Mouse (Mus musculus) ovary, postnatal 14 days (tissue): ENCODE results near the gene Obp2b.
"Not testable (repeated sequence)": the region's sequence is repeated elsewhere in the genome, so short reads cannot be mapped to it uniquely, and the experiment has no call there.

Experiments
- DNase-seq: peaks from one replicate; pipeline ENCODE4 v3.0.0; 2022; ENCODE audit warnings: low spot score

Gene Obp2b

GRCm38 (mm10) chr2:25736709-25737108, at the start of gene Obp2b:
Gene Obp2b, plus strand, starts transcription at chr2:25737009.
- DNase-seq = not testable (repeated sequence)

- peak; percentile 69 for DNase-seq
These were observed 42.2 kb upstream of the Obp2b start for GRCm38 (mm10) chr2:25694605-25695004.

GRCm38 (mm10) chr2:25696951-25697350, 39.9 kb upstream of the Obp2b start:
- no peak for DNase-seq

- DNase-seq = no peak
These were observed 38.1 kb upstream of the Obp2b start for GRCm38 (mm10) chr2:25698696-25699095.

- not testable (repeated sequence) for DNase-seq
These were observed 37.1 kb upstream of the Obp2b start, which contains the start of gene Obp2a for GRCm38 (mm10) chr2:25699743-25700142. Gene Obp2a, plus strand, starts transcription at chr2:25700043.

GRCm38 (mm10) chr2:25701001-25701400, 35.8 kb upstream of the Obp2b start:
- DNase-seq = no peak

GRCm38 (mm10) chr2:25703706-25704105, 33.1 kb upstream of the Obp2b start:
- no peak for DNase-seq

GRCm38 (mm10) chr2:25706643-25707481, 29.9 kb upstream of the Obp2b start, which contains the start of gene Bmyc:
Gene Bmyc, plus strand, starts transcription at chr2:25706739.
- peak; percentile 63 for DNase-seq

- peak; percentile 27 for DNase-seq
These were observed 28.7 kb upstream of the Obp2b start for GRCm38 (mm10) chr2:25708121-25708520.

- not testable (repeated sequence) for DNase-seq
These were observed 27.8 kb upstream of the Obp2b start for GRCm38 (mm10) chr2:25709056-25709455.

- not testable (repeated sequence) for DNase-seq
These were observed 27.0 kb upstream of the Obp2b start for GRCm38 (mm10) chr2:25709791-25710190.

GRCm38 (mm10) chr2:25711641-25712040, 25.2 kb upstream of the Obp2b start:
- not testable (repeated sequence) for DNase-seq

- no peak for DNase-seq
These were observed 19.6 kb upstream of the Obp2b start for GRCm38 (mm10) chr2:25717222-25717621.

- no peak for DNase-seq
These were observed 3.4 kb upstream of the Obp2b start for GRCm38 (mm10) chr2:25733199-25733930.

GRCm38 (mm10) chr2:25741671-25742070, 4.9 kb downstream of the Obp2b start:
- DNase-seq = no peak

GRCm38 (mm10) chr2:25754201-25754600, 17.4 kb downstream of the Obp2b start:
- no peak for DNase-seq

- DNase-seq = no peak
These were observed 21.3 kb downstream of the Obp2b start for GRCm38 (mm10) chr2:25758064-25758625.

GRCm38 (mm10) chr2:25765269-25765668, 28.5 kb downstream of the Obp2b start, which contains the start of gene Lcn3:
Gene Lcn3, plus strand, starts transcription at chr2:25765569.
- DNase-seq = no peak

- DNase-seq = no peak
These were observed 31.0 kb downstream of the Obp2b start for GRCm38 (mm10) chr2:25767764-25768163.

GRCm38 (mm10) chr2:25773507-25773906, 36.7 kb downstream of the Obp2b start:
- no peak for DNase-seq

GRCm38 (mm10) chr2:25774640-25775039, 37.8 kb downstream of the Obp2b start:
- no peak for DNase-seq

- no peak for DNase-seq
These were observed 39.2 kb downstream of the Obp2b start for GRCm38 (mm10) chr2:25775991-25776390.

- no peak for DNase-seq
These were observed 39.9 kb downstream of the Obp2b start, which contains the start of gene Lcn11 for GRCm38 (mm10) chr2:25776717-25777116. Gene Lcn11, plus strand, starts transcription at chr2:25777017.
